Comparison of ENCODE assay signal across 10 mouse cellular contexts in genomic region chr5:36958837-36959236, GRCm38 (mm10). TPM values are rescaled to one million over a fixed set of nuclear protein-coding genes. Genes with fewer than 3 reads are reported as not detected.
DNase-seq lines count a peak whose midpoint lies in the region; ATAC-seq and TF ChIP-seq lines count a peak whose summit lies in the region.
"Had no signal": no experiment of that assay in that cellular context is flagged by ENCODE, and none has a peak within 500 bp of the region (broad histone marks: within the 10 kb centered on the region; RNA-seq: fewer than 3 reads in every experiment).

No protein-coding gene starts in this region.

- H3K36me3 ChIP-seq in hindbrain, embryonic 12.5 days: no peaks in the 10 kb centered on the region
- no peaks in the 10 kb centered on the region for H3K36me3 ChIP-seq in neural tube, embryonic 11.5 days (ENCODE audit: control insufficient read depth, insufficient read depth, low read length)
- H3K36me3 ChIP-seq: embryonic facial prominence, embryonic 15.5 days had no signal

- intact Hi-C loops in left cerebral cortex, postnatal 14 days (cut with DNase I): loop anchor here (5.0 kb wide), 2 partner anchors 43 to 148 kb away; no protein-coding TSS in a partner anchor

- no peak overlapping the region for H3K9ac ChIP-seq in hindbrain, embryonic 12.5 days
- H3K9ac ChIP-seq in neural tube, embryonic 11.5 days (ENCODE audit: low read length): no peak overlapping the region
- H3K9ac ChIP-seq: embryonic facial prominence, embryonic 15.5 days had no signal

- WGBS in hindbrain, embryonic 12.5 days: 32% methylated on average over 5 of the region's 5 CpGs
- WGBS in neural tube, embryonic 11.5 days: 37% methylated on average over 5 of the region's 5 CpGs

- ATAC-seq in hindbrain, embryonic 12.5 days (ENCODE audit: low FRiP score): peak; percentile 38; the same call in 1 of the 2 replicates
- no peak for ATAC-seq in neural tube, embryonic 11.5 days (ENCODE audit: insufficient read depth, low FRiP score, low TSS enrichment)

- H3K27me3 ChIP-seq in hindbrain, embryonic 12.5 days: 0 out of 2 replicates have a peak, but pooled peaks cover 8% of the 10 kb centered on the region
- no peaks in the 10 kb centered on the region for H3K27me3 ChIP-seq in neural tube, embryonic 11.5 days (ENCODE audit: control insufficient read depth, insufficient read depth, low read length)
- H3K27me3 ChIP-seq: embryonic facial prominence, embryonic 15.5 days had no signal

- peak; percentile 62; the same call in 1 of the 2 replicates for TF ChIP-seq CTCF in embryonic fibroblast, embryonic 13.5 days (IDR thresholded peaks at IDR 0.05; ENCODE audit: borderline replicate concordance, insufficient read depth, low read length)

- no peak overlapping the region for H3K4me2 ChIP-seq in hindbrain, embryonic 12.5 days (replicated peaks)
- H3K4me2 ChIP-seq in neural tube, embryonic 11.5 days (ENCODE audit: low read depth): no peak overlapping the region
- H3K4me2 ChIP-seq: embryonic facial prominence, embryonic 15.5 days had no signal

- H3K4me3 ChIP-seq in embryonic fibroblast, embryonic 13.5 days (ENCODE audit: insufficient read depth, low read length): no peak overlapping the region
- no peak overlapping the region for H3K4me3 ChIP-seq in hindbrain, embryonic 12.5 days
- no peak overlapping the region for H3K4me3 ChIP-seq in neural tube, embryonic 11.5 days (ENCODE audit: low read depth, low read length)
- H3K4me3 ChIP-seq: embryonic facial prominence, embryonic 15.5 days; megakaryocyte, embryonic 14.5 days had no signal

- no peak overlapping the region for H3K27ac ChIP-seq in embryonic fibroblast, embryonic 13.5 days (ENCODE audit: insufficient read depth, low read length)
- H3K27ac ChIP-seq in hindbrain, embryonic 12.5 days: no peak overlapping the region
- H3K27ac ChIP-seq in neural tube, embryonic 11.5 days (ENCODE audit: low read depth, low read length): no peak overlapping the region
- H3K27ac ChIP-seq: embryonic facial prominence, embryonic 15.5 days had no signal

- no peak for TF ChIP-seq POLR2A in embryonic fibroblast, embryonic 13.5 days (IDR thresholded peaks at IDR 0.05; ENCODE audit: low read depth, low read length)

- no peaks in the 10 kb centered on the region for H3K9me3 ChIP-seq in hindbrain, embryonic 12.5 days (replicated peaks)
- H3K9me3 ChIP-seq in neural tube, embryonic 11.5 days (ENCODE audit: control insufficient read depth, low read length): no peaks in the 10 kb centered on the region
- H3K9me3 ChIP-seq: embryonic facial prominence, embryonic 15.5 days; megakaryocyte, embryonic 14.5 days had no signal

- no peaks in the 10 kb centered on the region for H3K4me1 ChIP-seq in embryonic fibroblast, embryonic 13.5 days (ENCODE audit: control insufficient read depth, insufficient read depth, low read length)
- H3K4me1 ChIP-seq in hindbrain, embryonic 12.5 days: peaks cover 10% of the 10 kb centered on the region
- H3K4me1 ChIP-seq in neural tube, embryonic 11.5 days (ENCODE audit: control insufficient read depth, insufficient read depth, low read length): peaks cover 11% of the 10 kb centered on the region; the same call in 1 of the 2 replicates
- H3K4me1 ChIP-seq: embryonic facial prominence, embryonic 15.5 days; megakaryocyte, embryonic 14.5 days had no signal

- DNase-seq in layer of hippocampus, adult 11-12 months (ENCODE audit: low spot score): peak; percentile 79
- no peak for DNase-seq in layer of hippocampus, adult 9-10 months (ENCODE audit: low spot score)
- peak; percentile 54 for DNase-seq in adrenal gland, adult 8-10 months
- peak; percentile 87 to 94 for DNase-seq in left cerebral cortex, postnatal 14 days (ENCODE audit: low spot score in 2 of 2)
- peak; percentile 70 for DNase-seq in neural tube, embryonic 11.5 days (ENCODE audit: low spot score)
- peak; percentile 40 for DNase-seq in telencephalon, adult 2 months (ENCODE audit: low read depth, low spot score)

RNA-seq across cellular contexts. Expression of gene Wfs1, which starts 30.2 kb away (rescaled TPM):
- 100 to 1,000 TPM in 2 of 4 experiments, 10 to 100 TPM in 2; 36.1 to 156 (median 79.3) TPM for total RNA-seq in adrenal gland, adult 8-10 months (2022)
- 23.7 and 26.4 TPM in 2 replicates for polyA plus RNA-seq in embryonic fibroblast, embryonic 13.5 days (2011; ENCODE audit: insufficient read length, low read depth, missing spikeins)
- 8.6 and 9.6 TPM in 2 replicates for polyA plus RNA-seq in hindbrain, embryonic 12.5 days (2016; fragmentation: Nextera tagmentation; extraction: Ambion mirVana)
- 100 to 1,000 TPM in 1 of 2 experiments, 10 to 100 TPM in 1; 94.8 to 121 TPM for total RNA-seq in left cerebral cortex, postnatal 14 days (2021)
- polyA plus RNA-seq in neural tube, embryonic 11.5 days (2014; fragmentation: Nextera tagmentation; extraction: Ambion mirVana): 8.7 and 8.9 TPM in 2 replicates
